Mouse (Mus musculus) MEL (cell line): ENCODE results near the gene 1700001C19Rik. TPM values are rescaled to one million over a fixed set of nuclear protein-coding genes. Genes with fewer than 3 reads are reported as not detected.

Source experiments
- DNase-seq: peaks from one replicate; pipeline ENCODE4 v3.0.0; 2011; ENCODE audit warnings: low read depth, low spot score
- H3K27ac ChIP-seq: 2 replicates; pipeline ENCODE4 v1.5.1; 2012; ENCODE audit warnings: low read depth, mild to moderate bottlenecking, control low read depth, low read length, moderate library complexity; ENCODE audit not compliant: control insufficient read depth
- H3K27me3 ChIP-seq, 2 experiments: fragments of 150-350 bp in 1 of 2; sonication (generic) in 1 of 2; 2 replicates each; pipeline ENCODE4 v1.6.1; 2012; ENCODE audit warnings: low read length in 2 of 2, mild to moderate bottlenecking in 2 of 2, improper control_type of control experiment in 1 of 2, moderate library complexity in 1 of 2; ENCODE audit not compliant: insufficient read depth in 2 of 2, control insufficient read depth in 1 of 2
- H3K36me3 ChIP-seq, 2 experiments: 2 replicates each; pipeline ENCODE4 v1.6.1; 2012 to 2014; ENCODE audit warnings: low read length in 2 of 2, improper control_type of control experiment in 1 of 2, inconsistent platforms in 1 of 2, mild to moderate bottlenecking in 1 of 2; ENCODE audit not compliant: insufficient read depth in 2 of 2, control insufficient read depth in 1 of 2
- H3K4me1 ChIP-seq, 2 experiments: fragments of 150-350 bp in 1 of 2; sonication (generic) in 1 of 2; 2 replicates each; pipeline ENCODE4 v1.6.1; 2012; ENCODE audit warnings: low read length in 2 of 2, improper control_type of control experiment in 1 of 2, mild to moderate bottlenecking in 1 of 2; ENCODE audit not compliant: insufficient read depth in 2 of 2, control insufficient read depth in 1 of 2
- H3K4me3 ChIP-seq, 2 experiments: fragments of 150-350 bp in 1 of 2; sonication (generic) in 1 of 2; 2 replicates each; pipeline ENCODE4 v1.5.1; 2012; ENCODE audit warnings: low read depth in 2 of 2, low read length in 2 of 2, mild to moderate bottlenecking in 2 of 2, moderate library complexity in 2 of 2, control low read depth in 1 of 2, improper control_type of control experiment in 1 of 2; ENCODE audit not compliant: control insufficient read depth in 1 of 2, insufficient read depth in 1 of 2
- H3K79me2 ChIP-seq: 2 replicates; pipeline ENCODE4 v1.6.1; 2012; ENCODE audit warnings: mild to moderate bottlenecking, low read length, moderate library complexity; ENCODE audit not compliant: control insufficient read depth, poor library complexity, insufficient read depth
- H3K9ac ChIP-seq: 2 replicates; pipeline ENCODE4 v1.6.1; 2012; ENCODE audit warnings: low read depth, mild to moderate bottlenecking, control low read depth, low read length, moderate library complexity; ENCODE audit not compliant: control insufficient read depth, poor library complexity, severe bottlenecking
- H3K9me3 ChIP-seq: fragments of 150-350 bp; sonication (generic); replicated peaks from 2 replicates; pipeline ENCODE4 v1.6.1; 2012; ENCODE audit warnings: mild to moderate bottlenecking, low read length, improper control_type of control experiment, moderate library complexity; ENCODE audit not compliant: insufficient read depth
- BHLHE40 ChIP-seq: IDR thresholded peaks from 2 replicates; pipeline ENCODE4 v1.6.1; 2012; ENCODE audit warnings: low read depth, mild to moderate bottlenecking, inconsistent platforms, low read length, improper control_type of control experiment, borderline replicate concordance
- CHD1 ChIP-seq: IDR thresholded peaks from 2 replicates; pipeline ENCODE4 v1.6.1; 2012; ENCODE audit warnings: low read depth, mild to moderate bottlenecking, inconsistent platforms, low read length, improper control_type of control experiment
- E2F4 ChIP-seq: IDR thresholded peaks from 2 replicates; pipeline ENCODE4 v1.6.1; 2011; ENCODE audit warnings: low read depth, low read length, improper control_type of control experiment, borderline replicate concordance
- ELF1 ChIP-seq: IDR thresholded peaks from 2 replicates; pipeline ENCODE4 v1.6.1; 2014; ENCODE audit warnings: low read depth, mild to moderate bottlenecking, inconsistent platforms, low read length, improper control_type of control experiment, moderate library complexity
- ETS1 ChIP-seq: IDR thresholded peaks from 2 replicates; pipeline ENCODE4 v1.6.1; 2012; ENCODE audit warnings: low read depth, mild to moderate bottlenecking, inconsistent platforms, low read length, improper control_type of control experiment, moderate library complexity
- GABPA ChIP-seq: IDR thresholded peaks from 2 replicates; pipeline ENCODE4 v1.6.1; 2012; ENCODE audit warnings: low read depth, mild to moderate bottlenecking, inconsistent platforms, low read length, improper control_type of control experiment, moderate library complexity
- JUND ChIP-seq: IDR thresholded peaks from 2 replicates; pipeline ENCODE4 v1.6.1; 2011; ENCODE audit warnings: low read depth, mild to moderate bottlenecking, improper control_type of control experiment, low read length
- KAT2A ChIP-seq: conservative IDR thresholded peaks from 2 replicates; pipeline ENCODE4 v1.6.1; 2012; ENCODE audit warnings: low read depth, low read length, improper control_type of control experiment, inconsistent platforms
- MAFK ChIP-seq: IDR thresholded peaks from 2 replicates; pipeline ENCODE4 v1.6.1; 2011; ENCODE audit warnings: low read depth, mild to moderate bottlenecking, low read length, improper control_type of control experiment, borderline replicate concordance
- MAX ChIP-seq: IDR thresholded peaks from 2 replicates; pipeline ENCODE4 v1.6.1; 2011; ENCODE audit warnings: low read length, improper control_type of control experiment
- MAZ ChIP-seq: IDR thresholded peaks from 2 replicates; pipeline ENCODE4 v1.6.1; 2012; ENCODE audit warnings: low read depth, mild to moderate bottlenecking, inconsistent platforms, low read length, improper control_type of control experiment
- MXI1 ChIP-seq: IDR thresholded peaks from 2 replicates; pipeline ENCODE4 v1.6.1; 2011; ENCODE audit warnings: mild to moderate bottlenecking, low read depth, low read length, improper control_type of control experiment
- MYB ChIP-seq: IDR thresholded peaks from 2 replicates; pipeline ENCODE4 v1.6.1; 2011; ENCODE audit warnings: mild to moderate bottlenecking, low read depth, low read length, improper control_type of control experiment
- POLR2A ChIP-seq, 2 experiments: IDR thresholded peaks; 2 replicates each; pipeline ENCODE4 v1.6.1; 2011 to 2012; ENCODE audit warnings: low read length in 2 of 2, mild to moderate bottlenecking in 2 of 2, control low read depth in 1 of 2, improper control_type of control experiment in 1 of 2, low read depth in 1 of 2, moderate library complexity in 1 of 2; ENCODE audit not compliant: control insufficient read depth in 1 of 2, insufficient read depth in 1 of 2, poor library complexity in 1 of 2
- RAD21 ChIP-seq: IDR thresholded peaks from 2 replicates; pipeline ENCODE4 v1.6.1; 2011; ENCODE audit warnings: mild to moderate bottlenecking, low read depth, low read length, improper control_type of control experiment
- TBP ChIP-seq: IDR thresholded peaks from 2 replicates; pipeline ENCODE4 v1.8.0; 2011; ENCODE audit warnings: low read depth, low read length, improper control_type of control experiment
- TCF12 ChIP-seq: IDR thresholded peaks from 2 replicates; pipeline ENCODE4 v1.6.1; 2014; ENCODE audit warnings: low read depth, mild to moderate bottlenecking, inconsistent platforms, low read length, improper control_type of control experiment, moderate library complexity
- USF1 ChIP-seq: IDR thresholded peaks from 2 replicates; pipeline ENCODE4 v1.6.1; 2014; ENCODE audit warnings: low read depth, mild to moderate bottlenecking, inconsistent platforms, low read length, improper control_type of control experiment, moderate library complexity
- USF2 ChIP-seq, 2 experiments: IDR thresholded peaks; 2 replicates each; pipeline ENCODE4 v1.6.1; 2011 to 2012; ENCODE audit warnings: improper control_type of control experiment in 2 of 2, low read length in 2 of 2, borderline replicate concordance in 1 of 2, inconsistent platforms in 1 of 2, low read depth in 1 of 2, mild to moderate bottlenecking in 1 of 2; ENCODE audit not compliant: insufficient read depth in 1 of 2
- polyA plus RNA-seq, 2 experiments: library from polyadenylated mRNA; stranded (reverse) in 1 of 2; unstranded in 1 of 2; fragments of >175 nt in 1 of 2; fragments of >200 nt in 1 of 2; gene quantifications; 2 replicates each; pipeline versions ENCODE4 v1.2.1 to v1.2.4; 2012; ENCODE audit warnings: low replicate concordance in 2 of 2, low read depth in 1 of 2; ENCODE audit not compliant: insufficient read length in 2 of 2, insufficient read depth in 1 of 2, missing spikeins in 1 of 2
- total RNA-seq: library from RNA; depleted of rRNA; stranded (reverse); fragments of 300-350 nt; gene quantifications from 2 replicates; pipeline ENCODE4 v1.2.3, GENCODE M21; 2012

Gene 1700001C19Rik
- total and polyA plus RNA-seq, 3 experiments = not detected

DNA sequence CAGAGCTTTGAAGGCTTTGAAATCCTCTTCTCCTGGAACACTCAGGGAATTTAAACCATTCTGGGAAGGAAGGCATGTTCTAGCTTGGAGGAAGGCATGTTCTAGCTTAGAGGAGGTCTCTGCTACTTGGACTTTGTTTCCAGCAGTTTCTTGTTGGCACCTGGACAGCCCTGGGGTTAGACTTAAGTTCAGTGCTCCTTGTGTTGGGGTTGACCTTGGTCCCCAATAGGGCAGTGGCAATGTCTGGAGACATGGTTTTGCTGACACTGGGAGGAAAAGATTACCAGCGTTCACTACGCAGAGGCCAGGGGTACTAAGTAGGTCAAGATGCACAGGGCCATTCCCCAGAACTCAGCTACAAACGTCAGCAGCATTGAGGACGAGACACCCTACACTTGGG, 38.0 kb upstream of the 1700001C19Rik start:
- H3K27ac ChIP-seq = no peak overlapping the region
- TF ChIP-seq POLR2A (IDR thresholded peaks at IDR 0.05; ENCODE audit: control insufficient read depth in 1 of 2, insufficient read depth in 1 of 2, low read depth in 1 of 2, low read length in 2 of 2, poor library complexity in 1 of 2) = no peak
- no peak for TF ChIP-seq MYB
- no peak for TF ChIP-seq GABPA
- no peak for TF ChIP-seq MAZ
- no peak for TF ChIP-seq ETS1
- no peak for TF ChIP-seq RAD21
- TF ChIP-seq ELF1 = no peak
- no peak for TF ChIP-seq TBP
- no peak for TF ChIP-seq TCF12
- TF ChIP-seq E2F4 = no peak
- no peak for TF ChIP-seq KAT2A
- TF ChIP-seq CHD1 = no peak
- no peak for TF ChIP-seq MAFK
- no peak for TF ChIP-seq MAX
- no peak for TF ChIP-seq USF2 (IDR thresholded peaks at IDR 0.05; ENCODE audit: borderline replicate concordance in 1 of 2, insufficient read depth in 1 of 2, low read depth in 1 of 2, low read length in 2 of 2)
- TF ChIP-seq USF1 = no peak
- TF ChIP-seq JUND = no peak
- TF ChIP-seq MXI1 = no peak
- TF ChIP-seq, all 39 proteins: peak for 0
- Histone ChIP-seq H3K4me3 (no peak overlapping the region), H3K36me3 (no peaks in the 10 kb centered on the region; a peak in 1 of 4 replicates), H3K9ac (no peak overlapping the region), H3K27me3 (peaks cover 0 to 2% of the 10 kb centered on the region in 2 experiments; a peak in 1 of 4 replicates), H3K4me1 (peaks cover 0 to under 1% of the 10 kb centered on the region in 2 experiments; a peak in 2 of 4 replicates), H3K9me3 (no peaks in the 10 kb centered on the region), H3K79me2 (no peaks in the 10 kb centered on the region)
- no peak for DNase-seq

DNA sequence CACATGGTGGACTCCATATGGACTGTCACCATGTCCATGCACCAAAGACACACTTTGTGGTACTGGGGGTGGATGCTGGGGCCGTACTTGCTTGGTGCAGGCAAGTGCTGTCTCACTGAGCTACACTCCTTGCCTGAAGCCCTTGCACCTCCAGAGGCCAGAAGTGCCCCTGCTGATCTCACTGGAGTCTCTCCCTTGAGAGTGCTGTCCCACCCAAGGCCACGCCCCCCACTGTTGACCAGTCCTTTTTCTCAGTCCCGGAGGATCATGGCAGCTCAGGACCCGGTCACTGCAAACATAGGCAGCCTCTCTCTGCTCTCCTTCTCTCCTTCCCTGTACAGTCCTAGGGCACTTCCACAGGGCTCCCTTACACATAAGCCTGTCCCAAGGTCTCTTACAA, 37.1 kb upstream of the 1700001C19Rik start:
- Histone ChIP-seq H3K36me3 (no peaks in the 10 kb centered on the region), H3K4me3 (no peak overlapping the region), H3K9ac (no peak overlapping the region), H3K9me3 (no peaks in the 10 kb centered on the region), H3K4me1 (no peaks in the 10 kb centered on the region), H3K79me2 (no peaks in the 10 kb centered on the region), H3K27me3 (peaks cover 0 to 2% of the 10 kb centered on the region in 2 experiments; a peak in 1 of 4 replicates), H3K27ac (no peak overlapping the region)
- TF ChIP-seq BHLHE40 = no peak
- no peak for DNase-seq
